Mouse (Mus musculus): Measurements from ENCODE around the gene Inpp4b. TPM values are rescaled to one million over a fixed set of nuclear protein-coding genes. Genes with fewer than 3 reads are reported as not detected.

The Inpp4b gene
- total and polyA plus RNA-seq, 3 experiments = 7.3 to 73.4 (median 68.9) TPM

DNA sequence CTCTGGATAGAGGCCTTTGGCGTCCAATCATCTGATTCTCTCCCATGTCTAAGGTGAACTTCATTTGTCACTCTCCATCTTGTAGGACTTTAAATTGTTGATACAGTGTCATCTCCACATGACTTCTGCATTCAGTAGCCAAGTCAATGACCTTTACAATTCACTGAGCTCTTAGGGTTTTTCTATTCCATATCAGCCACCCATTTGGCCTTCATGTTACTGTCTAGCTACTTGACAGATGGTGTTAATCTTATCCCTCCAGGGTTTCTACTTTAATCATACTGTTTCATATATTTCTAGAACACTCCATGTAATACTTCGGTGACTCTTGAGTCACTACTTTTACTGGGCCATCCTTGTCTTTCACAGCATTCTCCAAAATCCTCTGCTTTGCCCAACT lies 528.1 kb downstream of the Inpp4b start:
- intact Hi-C loops (cut with DNase I) = no loop called here
- DNase-seq = no peak
- H3K9ac ChIP-seq (ENCODE audit: low read depth, low read length) = no peak overlapping the region
- TF ChIP-seq EP300 (IDR thresholded peaks at IDR 0.05; ENCODE audit: insufficient read depth, low read depth, low read length) = no peak
- no peak for TF ChIP-seq CTCF (IDR thresholded peaks at IDR 0.05)
- TF ChIP-seq POLR2A (IDR thresholded peaks at IDR 0.05; ENCODE audit: insufficient read depth, low read depth, low read length) = no peak
- no peak overlapping the region for H3K4me3 ChIP-seq
- no peaks in the 10 kb centered on the region for H3K79me2 ChIP-seq (replicated peaks; ENCODE audit: control insufficient read depth, insufficient read depth, low read length)
- peaks cover 7% of the 10 kb centered on the region for H3K36me3 ChIP-seq (ENCODE audit: control insufficient read depth, insufficient read depth, low read length)
- WGBS = 92% methylated on average over 2 of the region's 2 CpGs
- no peaks in the 10 kb centered on the region for H3K27me3 ChIP-seq (ENCODE audit: control insufficient read depth, insufficient read depth, low read length)
- no peaks in the 10 kb centered on the region; the same call in 1 of the 2 replicates for H3K4me1 ChIP-seq (ENCODE audit: control insufficient read depth, insufficient read depth, low read length)
- no peak overlapping the region for H3K27ac ChIP-seq

DNA sequence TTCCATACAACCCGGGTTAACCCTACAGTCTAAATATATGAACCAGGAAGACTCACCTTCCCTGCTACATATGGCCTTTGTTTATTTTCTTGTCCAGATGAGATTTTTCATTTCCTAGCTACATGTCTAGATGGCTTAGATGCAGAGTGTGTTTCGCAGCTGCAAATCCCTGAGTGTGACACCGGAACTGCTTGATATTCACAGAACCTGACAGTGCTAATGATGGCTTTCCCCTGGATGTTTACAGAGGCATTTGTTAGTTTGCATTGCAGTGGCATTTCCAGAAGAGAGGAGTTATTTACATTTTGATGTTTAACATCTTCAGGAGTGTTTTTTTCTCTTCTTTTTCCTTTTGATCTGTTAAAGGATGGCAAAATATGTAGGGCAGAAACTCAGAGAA lies 537.7 kb downstream of the Inpp4b start:
- TF ChIP-seq EP300 (IDR thresholded peaks at IDR 0.05; ENCODE audit: insufficient read depth, low read depth, low read length) (no peak), POLR2A (IDR thresholded peaks at IDR 0.05; ENCODE audit: insufficient read depth, low read depth, low read length) (no peak), CTCF (IDR thresholded peaks at IDR 0.05) (no peak)
- no peak for DNase-seq
- no peak overlapping the region for H3K27ac ChIP-seq
- intact Hi-C loops (cut with DNase I) = no loop called here
- 82% methylated on average over 3 of the region's 3 CpGs for WGBS
- no peaks in the 10 kb centered on the region for H3K4me1 ChIP-seq (ENCODE audit: control insufficient read depth, insufficient read depth, low read length)
- no peaks in the 10 kb centered on the region for H3K36me3 ChIP-seq (ENCODE audit: control insufficient read depth, insufficient read depth, low read length)
- H3K4me3 ChIP-seq = no peak overlapping the region
- no peaks in the 10 kb centered on the region for H3K27me3 ChIP-seq (ENCODE audit: control insufficient read depth, insufficient read depth, low read length)
- no peak overlapping the region for H3K9ac ChIP-seq (ENCODE audit: low read depth, low read length)
- H3K79me2 ChIP-seq (replicated peaks; ENCODE audit: control insufficient read depth, insufficient read depth, low read length) = no peaks in the 10 kb centered on the region

DNA sequence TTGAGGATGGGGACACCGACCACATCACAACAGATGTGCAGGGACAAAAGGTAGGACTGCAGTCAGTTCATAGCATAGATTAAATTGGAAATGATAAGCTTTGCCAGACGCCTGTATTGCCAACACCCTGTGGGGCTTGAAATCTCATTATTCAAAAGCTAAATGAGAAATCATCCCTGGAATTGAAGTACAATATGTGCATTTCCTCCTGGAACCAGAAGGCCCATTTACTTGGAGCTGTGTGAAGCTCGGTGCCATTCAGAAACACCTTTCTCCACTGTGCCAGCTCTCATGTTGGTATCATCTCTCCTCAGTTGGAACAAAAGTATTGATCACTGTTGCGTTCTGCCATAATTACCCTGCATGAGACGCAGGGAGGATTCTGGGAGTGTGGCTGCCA lies 541.8 kb downstream of the Inpp4b start:
- no peak for DNase-seq
- intact Hi-C loops (cut with DNase I) = no loop called here
- WGBS = 88% methylated on average over 5 of the region's 5 CpGs
- Histone ChIP-seq H3K79me2 (replicated peaks; ENCODE audit: control insufficient read depth, insufficient read depth, low read length) (no peaks in the 10 kb centered on the region), H3K4me1 (ENCODE audit: control insufficient read depth, insufficient read depth, low read length) (no peaks in the 10 kb centered on the region), H3K27ac (no peak overlapping the region), H3K27me3 (ENCODE audit: control insufficient read depth, insufficient read depth, low read length) (no peaks in the 10 kb centered on the region), H3K36me3 (ENCODE audit: control insufficient read depth, insufficient read depth, low read length) (peaks cover 2% of the 10 kb centered on the region; the same call in 1 of the 2 replicates), H3K4me3 (no peak overlapping the region), H3K9ac (ENCODE audit: low read depth, low read length) (no peak overlapping the region)
- TF ChIP-seq EP300 (IDR thresholded peaks at IDR 0.05; ENCODE audit: insufficient read depth, low read depth, low read length) (no peak), POLR2A (IDR thresholded peaks at IDR 0.05; ENCODE audit: insufficient read depth, low read depth, low read length) (no peak), CTCF (IDR thresholded peaks at IDR 0.05) (no peak)

DNA sequence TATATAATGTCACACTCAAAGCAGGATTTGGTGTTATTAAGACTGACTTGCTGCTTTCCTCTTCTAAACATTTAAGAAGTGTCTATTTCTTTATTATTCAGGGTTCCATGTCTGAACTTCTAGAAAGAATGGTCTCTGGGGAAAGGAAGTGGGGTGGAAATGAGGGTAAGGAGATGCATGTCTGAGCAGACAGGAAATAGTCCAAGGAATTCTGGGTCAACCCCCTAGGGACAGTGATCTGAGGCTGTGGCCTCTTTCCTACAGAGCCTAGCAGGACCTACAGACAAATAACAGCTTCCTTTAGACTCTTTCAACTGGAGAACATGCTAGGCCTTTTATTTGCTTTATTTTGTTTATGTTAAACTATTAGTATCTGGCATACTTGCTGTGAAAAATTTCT lies 546.5 kb downstream of the Inpp4b start:
- no peak overlapping the region for H3K4me3 ChIP-seq
- H3K9ac ChIP-seq (ENCODE audit: low read depth, low read length) = no peak overlapping the region
- H3K36me3 ChIP-seq (ENCODE audit: control insufficient read depth, insufficient read depth, low read length) = peaks cover 2% of the 10 kb centered on the region; the same call in 1 of the 2 replicates
- no peaks in the 10 kb centered on the region for H3K27me3 ChIP-seq (ENCODE audit: control insufficient read depth, insufficient read depth, low read length)
- intact Hi-C loops (cut with DNase I) = no loop called here
- H3K4me1 ChIP-seq (ENCODE audit: control insufficient read depth, insufficient read depth, low read length) = no peaks in the 10 kb centered on the region
- TF ChIP-seq POLR2A (IDR thresholded peaks at IDR 0.05; ENCODE audit: insufficient read depth, low read depth, low read length) (no peak), EP300 (IDR thresholded peaks at IDR 0.05; ENCODE audit: insufficient read depth, low read depth, low read length) (no peak), CTCF (IDR thresholded peaks at IDR 0.05) (no peak)
- no peaks in the 10 kb centered on the region for H3K79me2 ChIP-seq (replicated peaks; ENCODE audit: control insufficient read depth, insufficient read depth, low read length)
- DNase-seq = peak in 1 of 2 experiments; percentile 23
- H3K27ac ChIP-seq = no peak overlapping the region; the same call in 1 of the 2 replicates

DNA sequence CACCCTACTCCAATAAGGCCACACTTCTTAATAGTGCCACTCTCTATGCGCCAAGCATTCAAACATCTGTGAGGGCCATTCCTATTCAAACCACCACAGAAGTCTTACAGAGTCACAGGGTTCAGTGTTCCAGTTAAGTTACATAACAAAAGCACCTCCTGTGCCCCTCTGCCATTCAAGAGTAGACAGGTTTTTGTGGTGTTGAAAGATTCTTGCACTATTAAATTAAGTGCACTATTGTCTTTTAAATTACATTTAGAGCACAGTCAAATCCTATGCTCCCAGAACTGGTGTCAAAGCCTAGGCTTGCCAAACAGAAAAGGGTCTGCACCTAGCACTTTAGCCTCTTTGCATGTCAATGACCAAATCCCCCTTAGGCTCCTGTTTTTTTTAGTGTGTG lies 550.9 kb downstream of the Inpp4b start:
- Histone ChIP-seq H3K4me3 (no peak overlapping the region), H3K79me2 (replicated peaks; ENCODE audit: control insufficient read depth, insufficient read depth, low read length) (no peaks in the 10 kb centered on the region), H3K27ac (no peak overlapping the region), H3K27me3 (ENCODE audit: control insufficient read depth, insufficient read depth, low read length) (no peaks in the 10 kb centered on the region), H3K36me3 (ENCODE audit: control insufficient read depth, insufficient read depth, low read length) (no peaks in the 10 kb centered on the region; the same call in none of the 2 replicates), H3K4me1 (ENCODE audit: control insufficient read depth, insufficient read depth, low read length) (no peaks in the 10 kb centered on the region), H3K9ac (ENCODE audit: low read depth, low read length) (no peak overlapping the region)
- intact Hi-C loops (cut with DNase I) = no loop called here
- no peak for DNase-seq
- 97% methylated on average over 1 of the region's 1 CpGs for WGBS
- TF ChIP-seq EP300 (IDR thresholded peaks at IDR 0.05; ENCODE audit: insufficient read depth, low read depth, low read length) (no peak), POLR2A (IDR thresholded peaks at IDR 0.05; ENCODE audit: insufficient read depth, low read depth, low read length) (no peak), CTCF (IDR thresholded peaks at IDR 0.05) (no peak)

DNA sequence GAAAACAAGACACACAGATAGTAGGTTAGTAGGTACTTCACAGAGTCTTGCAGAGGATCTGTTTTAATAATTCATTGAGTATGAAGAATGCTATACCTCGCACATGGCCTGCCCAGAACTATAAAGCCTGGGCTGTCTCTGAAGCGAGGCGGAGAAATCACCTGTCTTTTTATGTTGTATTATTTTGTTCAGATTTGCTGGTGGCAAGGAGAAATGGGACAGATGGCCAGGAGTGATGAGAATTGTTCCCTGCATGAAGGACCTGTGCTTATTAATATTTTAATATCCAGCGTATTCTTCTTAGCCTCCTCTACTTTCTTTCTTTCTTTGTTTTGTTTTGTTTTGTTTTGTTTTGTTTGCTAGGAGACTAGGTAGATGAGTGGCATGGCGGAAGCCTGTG lies 604.5 kb downstream of the Inpp4b start:
- Histone ChIP-seq H3K4me3 (no peak overlapping the region), H3K79me2 (replicated peaks; ENCODE audit: control insufficient read depth, insufficient read depth, low read length) (no peaks in the 10 kb centered on the region), H3K27me3 (ENCODE audit: control insufficient read depth, insufficient read depth, low read length) (no peaks in the 10 kb centered on the region), H3K27ac (peak overlapping the region; percentile 11), H3K36me3 (ENCODE audit: control insufficient read depth, insufficient read depth, low read length) (peaks cover 2% of the 10 kb centered on the region; the same call in 1 of the 2 replicates), H3K4me1 (ENCODE audit: control insufficient read depth, insufficient read depth, low read length) (no peaks in the 10 kb centered on the region), H3K9ac (ENCODE audit: low read depth, low read length) (no peak overlapping the region)
- WGBS = 80% methylated on average over 5 of the region's 5 CpGs
- intact Hi-C loops (cut with DNase I) = loop anchor here (10.0 kb wide), 1 partner anchor 122 kb away; no protein-coding TSS in a partner anchor
- no peak for DNase-seq
- TF ChIP-seq POLR2A (IDR thresholded peaks at IDR 0.05; ENCODE audit: insufficient read depth, low read depth, low read length) (no peak), CTCF (IDR thresholded peaks at IDR 0.05) (no peak), EP300 (IDR thresholded peaks at IDR 0.05; ENCODE audit: insufficient read depth, low read depth, low read length) (no peak)
